Mouse (Mus musculus) lung, postnatal 0 days (tissue): ENCODE data around the gene Prss41.

Source experiments
- CTCF ChIP-seq: IDR thresholded peaks from 2 replicates; pipeline ENCODE4 v1.5.1; 2016; ENCODE audit warnings: antibody characterized with exemption, mild to moderate bottlenecking
- EP300 ChIP-seq: IDR thresholded peaks from 2 replicates; pipeline ENCODE4 v1.6.1; 2016; ENCODE audit warnings: antibody characterized with exemption, mild to moderate bottlenecking, control low read depth

DNA sequence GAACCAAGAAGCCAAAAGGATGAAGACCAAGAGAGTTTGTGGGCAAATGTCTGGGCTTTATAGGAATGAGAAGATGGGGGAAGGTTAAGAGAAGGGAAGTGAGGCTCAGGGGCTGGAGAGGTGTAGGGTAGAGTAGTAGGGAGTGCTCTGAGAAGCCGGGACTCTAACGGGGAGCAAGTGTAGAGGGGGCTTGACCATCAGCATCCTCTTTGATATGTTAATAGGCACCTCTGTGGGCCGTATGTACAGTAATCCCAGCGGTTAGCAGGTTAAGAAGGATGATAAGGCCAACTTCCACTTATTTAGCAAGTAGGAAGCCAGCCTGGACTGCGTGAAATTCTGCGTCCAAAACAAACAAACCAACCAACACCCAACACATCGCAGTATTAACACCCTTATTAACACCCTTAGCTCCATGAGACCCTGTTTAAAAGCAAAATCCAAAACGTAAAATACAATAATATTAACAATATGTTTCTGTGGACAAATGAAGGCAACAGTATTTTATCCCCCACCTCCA, 54.2 kb downstream of the Prss41 start:
- TF ChIP-seq CTCF: no peak
- no peak for TF ChIP-seq EP300
